Mouse (Mus musculus): ENCODE data around the gene Sult4a1.
A peak's percentile ranks its signal among the peaks of the same experiment; 100 is the strongest.
"Not testable (repeated sequence)": the region's sequence is repeated elsewhere in the genome, so short reads cannot be mapped to it uniquely, and the experiment has no call there.

Gene Sult4a1

GRCm38 (mm10) chr15:84097536-84097935, 8.0 kb downstream of the Sult4a1 start:
- DNase-seq (ENCODE audit: low read depth, low spot score), result not testable (repeated sequence)

GRCm38 (mm10) chr15:84096051-84096450, 9.5 kb downstream of the Sult4a1 start:
- no peak for DNase-seq (ENCODE audit: low read depth, low spot score)

- no peak for DNase-seq (ENCODE audit: low read depth, low spot score)
Measured at GRCm38 (mm10) chr15:84094921-84095320, 10.6 kb downstream of the Sult4a1 start.

GRCm38 (mm10) chr15:84086775-84087174, 18.8 kb downstream of the Sult4a1 start:
- no peak for DNase-seq (ENCODE audit: low read depth, low spot score)

- DNase-seq (ENCODE audit: low read depth, low spot score), result no peak
Measured at GRCm38 (mm10) chr15:84086364-84086763, 19.2 kb downstream of the Sult4a1 start.

GRCm38 (mm10) chr15:84080069-84080468, 25.5 kb downstream of the Sult4a1 start:
- no peak for DNase-seq (ENCODE audit: low read depth, low spot score)

GRCm38 (mm10) chr15:84079519-84079918, 26.0 kb downstream of the Sult4a1 start:
- DNase-seq (ENCODE audit: low read depth, low spot score), result no peak

GRCm38 (mm10) chr15:84078667-84079066, 26.9 kb downstream of the Sult4a1 start:
- DNase-seq (ENCODE audit: low read depth, low spot score), result no peak

GRCm38 (mm10) chr15:84077151-84077550, 28.4 kb downstream of the Sult4a1 start:
- DNase-seq (ENCODE audit: low read depth, low spot score), result no peak

GRCm38 (mm10) chr15:84074705-84075185, 30.8 kb downstream of the Sult4a1 start:
- no peak for DNase-seq (ENCODE audit: low read depth, low spot score)

GRCm38 (mm10) chr15:84073911-84074704, 31.4 kb downstream of the Sult4a1 start:
- DNase-seq (ENCODE audit: low read depth, low spot score), result peak; percentile 55

GRCm38 (mm10) chr15:84073058-84073457, 32.5 kb downstream of the Sult4a1 start:
- no peak for DNase-seq (ENCODE audit: low read depth, low spot score)

GRCm38 (mm10) chr15:84072226-84072625, 33.3 kb downstream of the Sult4a1 start:
- DNase-seq (ENCODE audit: low read depth, low spot score), result peak; percentile 45

GRCm38 (mm10) chr15:84070116-84070676, 35.4 kb downstream of the Sult4a1 start:
- no peak for DNase-seq (ENCODE audit: low read depth, low spot score)

GRCm38 (mm10) chr15:84069455-84070050, 36.0 kb downstream of the Sult4a1 start:
- DNase-seq (ENCODE audit: low read depth, low spot score), result no peak

- no peak for DNase-seq (ENCODE audit: low read depth, low spot score)
Measured at GRCm38 (mm10) chr15:84065701-84066100, 39.9 kb downstream of the Sult4a1 start.

- DNase-seq (ENCODE audit: low read depth, low spot score), result no peak
Measured at GRCm38 (mm10) chr15:84065140-84065539, 40.4 kb downstream of the Sult4a1 start, which contains the start of gene Efcab6. Gene Efcab6, minus strand, starts transcription at chr15:84065379.

- DNase-seq (ENCODE audit: low read depth, low spot score), result no peak
Measured at GRCm38 (mm10) chr15:84058841-84059240, 46.7 kb downstream of the Sult4a1 start.

- DNase-seq (ENCODE audit: low read depth, low spot score), result no peak
Measured at GRCm38 (mm10) chr15:84056083-84056482, 49.5 kb downstream of the Sult4a1 start.

GRCm38 (mm10) chr15:84053859-84054258, 51.7 kb downstream of the Sult4a1 start:
- DNase-seq (ENCODE audit: low read depth, low spot score), result peak; percentile 54

- no peak for DNase-seq (ENCODE audit: low read depth, low spot score)
Measured at GRCm38 (mm10) chr15:84053240-84053639, 52.3 kb downstream of the Sult4a1 start.

GRCm38 (mm10) chr15:84052390-84052789, 53.2 kb downstream of the Sult4a1 start:
- DNase-seq (ENCODE audit: low read depth, low spot score), result no peak

- DNase-seq (ENCODE audit: low read depth, low spot score), result no peak
Measured at GRCm38 (mm10) chr15:84049570-84049969, 56.0 kb downstream of the Sult4a1 start.

All from embryo, embryonic 11.5 days (tissue).